In the genomic region with DNA sequence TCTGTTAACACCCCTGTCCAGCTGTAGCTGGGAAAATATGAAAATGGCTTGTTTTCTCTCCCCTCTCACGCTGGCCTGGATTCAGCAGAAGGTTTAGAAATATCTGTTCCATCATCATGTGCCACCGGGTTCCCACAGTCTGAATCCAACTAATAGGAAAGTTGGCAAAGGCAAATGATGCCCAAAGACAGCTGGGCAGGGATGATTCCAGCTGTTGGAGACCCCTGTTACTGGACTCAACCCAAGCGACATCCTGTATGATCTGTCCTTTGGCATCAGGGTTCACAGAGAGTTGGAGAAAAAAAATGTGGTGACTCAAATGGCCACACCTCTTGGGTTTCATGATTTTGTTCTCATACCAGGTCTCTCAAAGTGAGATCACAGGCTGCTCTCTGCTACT, we compare ENCODE assay signal across 20 mouse cellular contexts. TPM values are rescaled to one million over a fixed set of nuclear protein-coding genes. Genes with fewer than 3 reads are reported as not detected.
A peak's percentile ranks its signal among the peaks of the same experiment; 100 is the strongest.
DNase-seq lines count a peak whose midpoint lies in the region; ATAC-seq and TF ChIP-seq lines count a peak whose summit lies in the region.
"Had no signal": no experiment of that assay in that cellular context is flagged by ENCODE, and none has a peak within 500 bp of the region (broad histone marks: within the 10 kb centered on the region; RNA-seq: fewer than 3 reads in every experiment).

No protein-coding gene starts in this region.

- peaks cover 3% of the 10 kb centered on the region; the same call in 1 of the 2 replicates for H3K4me1 ChIP-seq in embryonic facial prominence, embryonic 14.5 days (ENCODE audit: control insufficient read depth, insufficient read depth, low read length)
- H3K4me1 ChIP-seq in embryonic facial prominence, embryonic 10.5 days = peaks cover 13% of the 10 kb centered on the region
- H3K4me1 ChIP-seq in intestine, embryonic 14.5 days (replicated peaks; ENCODE audit: control insufficient read depth, insufficient read depth, low read length) = no peaks in the 10 kb centered on the region
- no peaks in the 10 kb centered on the region for H3K4me1 ChIP-seq in intestine, postnatal 0 days (replicated peaks; ENCODE audit: control insufficient read depth, insufficient read depth, low read length)

- TF ChIP-seq CTCF in intestine, postnatal 0 days (IDR thresholded peaks at IDR 0.05; ENCODE audit: low read depth) = no peak

- H3K27me3 ChIP-seq in embryonic facial prominence, embryonic 14.5 days (replicated peaks; ENCODE audit: control insufficient read depth, insufficient read depth, low read length) = peaks cover 44% of the 10 kb centered on the region
- peaks cover 97% of the 10 kb centered on the region for H3K27me3 ChIP-seq in embryonic facial prominence, embryonic 10.5 days (replicated peaks; ENCODE audit: low read depth, poor library complexity, severe bottlenecking)
- peaks cover 39% of the 10 kb centered on the region for H3K27me3 ChIP-seq in intestine, embryonic 14.5 days (replicated peaks; ENCODE audit: control insufficient read depth, insufficient read depth, low read length)
- H3K27me3 ChIP-seq in intestine, postnatal 0 days (replicated peaks; ENCODE audit: control insufficient read depth, insufficient read depth, low read length) = peaks cover 24% of the 10 kb centered on the region
- H3K27me3 ChIP-seq: CH12.LX had no signal

- H3K36me3 ChIP-seq in embryonic facial prominence, embryonic 14.5 days (ENCODE audit: control insufficient read depth, insufficient read depth, low read length) = no peaks in the 10 kb centered on the region
- no peaks in the 10 kb centered on the region for H3K36me3 ChIP-seq in embryonic facial prominence, embryonic 10.5 days (replicated peaks)
- H3K36me3 ChIP-seq in intestine, embryonic 14.5 days (ENCODE audit: control insufficient read depth, insufficient read depth, low read length) = no peaks in the 10 kb centered on the region
- H3K36me3 ChIP-seq in intestine, postnatal 0 days (ENCODE audit: control insufficient read depth, insufficient read depth) = no peaks in the 10 kb centered on the region
- H3K36me3 ChIP-seq: embryonic facial prominence, embryonic 15.5 days; forebrain, embryonic 12.5 days; heart, embryonic 13.5 days; hindbrain, embryonic 12.5 days had no signal

- no peak overlapping the region for H3K9ac ChIP-seq in embryonic facial prominence, embryonic 14.5 days (ENCODE audit: low read depth, low read length)
- H3K9ac ChIP-seq in intestine, embryonic 14.5 days (ENCODE audit: low read length) = no peak overlapping the region
- no peak overlapping the region for H3K9ac ChIP-seq in intestine, postnatal 0 days (ENCODE audit: low read depth, low read length)
- H3K9ac ChIP-seq: embryonic facial prominence, embryonic 15.5 days; forebrain, embryonic 12.5 days; heart, embryonic 13.5 days; hindbrain, embryonic 12.5 days had no signal

- ATAC-seq in embryonic facial prominence, embryonic 14.5 days (ENCODE audit: low read depth) = no peak
- ATAC-seq in intestine, embryonic 14.5 days (replicated peaks; ENCODE audit: low FRiP score, low TSS enrichment, low read depth) = no peak
- ATAC-seq in intestine, postnatal 0 days = no peak
- ATAC-seq: activated CD4-positive, CD25-positive, alpha-beta regulatory T cell, adult 4 months; forebrain, embryonic 16.5 days; hindbrain, embryonic 16.5 days; inflammation-experienced regulatory T-cells, adult 6 months; Patski had no signal

- H3K4me3 ChIP-seq in embryonic facial prominence, embryonic 14.5 days (ENCODE audit: low read depth, low read length) = no peak overlapping the region
- no peak overlapping the region for H3K4me3 ChIP-seq in embryonic facial prominence, embryonic 10.5 days
- no peak overlapping the region for H3K4me3 ChIP-seq in intestine, embryonic 14.5 days (ENCODE audit: low read depth, low read length)
- H3K4me3 ChIP-seq in intestine, postnatal 0 days (ENCODE audit: low read depth, low read length) = no peak overlapping the region
- H3K4me3 ChIP-seq: embryonic facial prominence, embryonic 15.5 days; forebrain, embryonic 12.5 days; heart, embryonic 13.5 days; hindbrain, embryonic 12.5 days had no signal

- no peak overlapping the region for H3K4me2 ChIP-seq in embryonic facial prominence, embryonic 14.5 days (ENCODE audit: low read depth, low read length)
- H3K4me2 ChIP-seq in intestine, embryonic 14.5 days (ENCODE audit: low read length) = no peak overlapping the region
- H3K4me2 ChIP-seq in intestine, postnatal 0 days (replicated peaks; ENCODE audit: low read depth) = no peak overlapping the region
- H3K4me2 ChIP-seq: embryonic facial prominence, embryonic 15.5 days; forebrain, embryonic 12.5 days; heart, embryonic 13.5 days; hindbrain, embryonic 12.5 days had no signal

- 55% methylated on average over 3 of the region's 3 CpGs for WGBS in embryonic facial prominence, embryonic 14.5 days
- WGBS in embryonic facial prominence, embryonic 10.5 days = 75% methylated on average over 3 of the region's 3 CpGs
- 69% methylated on average over 3 of the region's 3 CpGs for WGBS in intestine, embryonic 14.5 days
- 81% methylated on average over 3 of the region's 3 CpGs for WGBS in intestine, postnatal 0 days

- H3K27ac ChIP-seq in embryonic facial prominence, embryonic 14.5 days (replicated peaks; ENCODE audit: low read depth, low read length) = no peak overlapping the region
- no peak overlapping the region for H3K27ac ChIP-seq in embryonic facial prominence, embryonic 10.5 days (replicated peaks)
- no peak overlapping the region for H3K27ac ChIP-seq in intestine, embryonic 14.5 days (ENCODE audit: low read depth)
- H3K27ac ChIP-seq in intestine, postnatal 0 days (ENCODE audit: low read depth, low read length) = no peak overlapping the region
- H3K27ac ChIP-seq: embryonic facial prominence, embryonic 15.5 days; forebrain, embryonic 12.5 days; heart, embryonic 13.5 days; hindbrain, embryonic 12.5 days had no signal

- no peaks in the 10 kb centered on the region for H3K9me3 ChIP-seq in embryonic facial prominence, embryonic 14.5 days (ENCODE audit: control insufficient read depth, low read length)
- no peaks in the 10 kb centered on the region for H3K9me3 ChIP-seq in embryonic facial prominence, embryonic 10.5 days
- H3K9me3 ChIP-seq in intestine, embryonic 14.5 days (ENCODE audit: control insufficient read depth, low read length) = no peaks in the 10 kb centered on the region
- H3K9me3 ChIP-seq in intestine, postnatal 0 days (ENCODE audit: control insufficient read depth) = no peaks in the 10 kb centered on the region
- H3K9me3 ChIP-seq: embryonic facial prominence, embryonic 15.5 days; forebrain, embryonic 12.5 days; heart, embryonic 13.5 days had no signal

- DNase-seq in embryonic facial prominence, embryonic 14.5 days (ENCODE audit: low spot score) = peak; percentile 16
- no peak for DNase-seq in embryonic facial prominence, embryonic 10.5 days (ENCODE audit: low spot score)
- DNase-seq in intestine, embryonic 14.5 days (ENCODE audit: low spot score) = peak; percentile 50
- peak; percentile 7 for DNase-seq in adipocyte (ENCODE audit: low spot score)
- no peak for DNase-seq in spleen, postnatal 36 days (ENCODE audit: low spot score in 2 of 2)
- no peak for DNase-seq in frontal cortex, postnatal 36 days (ENCODE audit: low spot score in 2 of 2)
- DNase-seq: adrenal gland, adult 2 months; heart, postnatal 36 days; kidney, adult 18-20 months had no signal

RNA-seq across cellular contexts. Expression of gene Fgf16, which starts 3.9 kb away (rescaled TPM):
- polyA plus RNA-seq in embryonic facial prominence, embryonic 14.5 days (2014; fragmentation: Nextera tagmentation; extraction: Ambion mirVana) = 0.97 and 1.2 TPM in 2 replicates
- polyA plus RNA-seq in embryonic facial prominence, embryonic 10.5 days (2016; fragmentation: Nextera tagmentation; extraction: Ambion mirVana) = 0.15 and 0.35 TPM in 2 replicates
- polyA plus RNA-seq in intestine, embryonic 14.5 days (2014; fragmentation: Nextera tagmentation; extraction: Ambion mirVana) = not detected in 2 replicates
- 0.27 and 0.33 TPM in 2 replicates for polyA plus RNA-seq in intestine, postnatal 0 days (2015; fragmentation: Nextera tagmentation; extraction: Ambion mirVana)
- polyA plus RNA-seq: forebrain, embryonic 12.5 days; forebrain, embryonic 16.5 days; Patski had no signal

Comparison
In these comparisons a context has a peak if more than half of its experiments do, and no peak if none do; other contexts are left out.
1. DNase-seq: peak in embryonic facial prominence, embryonic 14.5 days (single experiment), intestine, embryonic 14.5 days (single experiment) and adipocyte (single experiment); none in embryonic facial prominence, embryonic 10.5 days (single experiment), spleen, postnatal 36 days (0 of 2) and frontal cortex, postnatal 36 days (0 of 2).